ENCODE assay signal across 23 mouse cellular contexts in genomic region chrX:38651167-38651566, GRCm38 (mm10). TPM values are rescaled to one million over a fixed set of nuclear protein-coding genes. Genes with fewer than 3 reads are reported as not detected.
A peak's percentile ranks its signal among the peaks of the same experiment; 100 is the strongest.
DNase-seq lines count a peak whose midpoint lies in the region; ATAC-seq lines count a peak whose summit lies in the region.
"Had no signal": no experiment of that assay in that cellular context is flagged by ENCODE, and none has a peak within 500 bp of the region (broad histone marks: within the 10 kb centered on the region; RNA-seq: fewer than 3 reads in every experiment).

No protein-coding gene starts in this region.

- no peak overlapping the region for H3K9ac ChIP-seq in kidney, embryonic 14.5 days (ENCODE audit: low read depth, low read length)
- H3K9ac ChIP-seq in neural tube, embryonic 12.5 days, result no peak overlapping the region
- no peak overlapping the region for H3K9ac ChIP-seq in limb, embryonic 13.5 days
- no peak overlapping the region for H3K9ac ChIP-seq in heart, embryonic 12.5 days
- H3K9ac ChIP-seq in intestine, embryonic 15.5 days, result no peak overlapping the region
- H3K9ac ChIP-seq: forebrain, embryonic 13.5 days; forebrain, postnatal 0 days; heart, embryonic 13.5 days; hindbrain, embryonic 12.5 days had no signal

- no peaks in the 10 kb centered on the region for H3K4me1 ChIP-seq in kidney, embryonic 14.5 days (ENCODE audit: control insufficient read depth, insufficient read depth, low read length)
- H3K4me1 ChIP-seq in neural tube, embryonic 12.5 days, result no peaks in the 10 kb centered on the region
- H3K4me1 ChIP-seq in embryonic facial prominence, embryonic 10.5 days, result no peaks in the 10 kb centered on the region
- no peaks in the 10 kb centered on the region for H3K4me1 ChIP-seq in limb, embryonic 13.5 days
- H3K4me1 ChIP-seq in heart, embryonic 12.5 days (replicated peaks), result no peaks in the 10 kb centered on the region
- H3K4me1 ChIP-seq in intestine, embryonic 15.5 days (replicated peaks), result no peaks in the 10 kb centered on the region
- H3K4me1 ChIP-seq: forebrain, embryonic 13.5 days; heart, embryonic 13.5 days; hindbrain, embryonic 12.5 days had no signal

- no peak for DNase-seq in kidney, postnatal 36 days
- no peak for DNase-seq in neural tube, embryonic 10.5 days (ENCODE audit: extremely low spot score, low spot score)
- peak; percentile 24 for DNase-seq in embryonic facial prominence, embryonic 10.5 days (ENCODE audit: low spot score)
- DNase-seq: adrenal gland, postnatal 14 days; cerebellum, adult 18-20 months; cerebellum, adult 9-11 months; cerebellum, postnatal 36 days; forebrain, postnatal 0 days; gastrocnemius, adult 2 months; gastrocnemius, postnatal 25 days; heart, postnatal 36 days had no signal

- H3K9me3 ChIP-seq in kidney, embryonic 14.5 days (ENCODE audit: control insufficient read depth, low read length), result no peaks in the 10 kb centered on the region
- no peaks in the 10 kb centered on the region for H3K9me3 ChIP-seq in neural tube, embryonic 12.5 days
- H3K9me3 ChIP-seq in embryonic facial prominence, embryonic 10.5 days, result peaks cover 6% of the 10 kb centered on the region; the same call in 1 of the 2 replicates
- no peaks in the 10 kb centered on the region for H3K9me3 ChIP-seq in limb, embryonic 13.5 days
- peaks cover 7% of the 10 kb centered on the region; the same call in 1 of the 2 replicates for H3K9me3 ChIP-seq in heart, embryonic 12.5 days (replicated peaks)
- no peaks in the 10 kb centered on the region for H3K9me3 ChIP-seq in intestine, embryonic 15.5 days
- H3K9me3 ChIP-seq: forebrain, embryonic 13.5 days; G1E had no signal

- H3K27ac ChIP-seq in kidney, embryonic 14.5 days (ENCODE audit: low read depth, low read length), result no peak overlapping the region
- H3K27ac ChIP-seq in neural tube, embryonic 12.5 days, result no peak overlapping the region
- no peak overlapping the region; the same call in 1 of the 2 replicates for H3K27ac ChIP-seq in embryonic facial prominence, embryonic 10.5 days (replicated peaks)
- H3K27ac ChIP-seq in limb, embryonic 13.5 days, result no peak overlapping the region
- no peak overlapping the region for H3K27ac ChIP-seq in heart, embryonic 12.5 days (ENCODE audit: poor library complexity, severe bottlenecking)
- H3K27ac ChIP-seq in intestine, embryonic 15.5 days, result no peak overlapping the region
- H3K27ac ChIP-seq: forebrain, embryonic 13.5 days; gastrocnemius, adult 2 months; heart, embryonic 13.5 days; hindbrain, embryonic 12.5 days had no signal

- no peak overlapping the region for H3K4me3 ChIP-seq in kidney, embryonic 14.5 days (ENCODE audit: low read length)
- H3K4me3 ChIP-seq in neural tube, embryonic 12.5 days, result no peak overlapping the region
- no peak overlapping the region for H3K4me3 ChIP-seq in embryonic facial prominence, embryonic 10.5 days
- H3K4me3 ChIP-seq in limb, embryonic 13.5 days, result no peak overlapping the region
- no peak overlapping the region for H3K4me3 ChIP-seq in heart, embryonic 12.5 days
- no peak overlapping the region for H3K4me3 ChIP-seq in intestine, embryonic 15.5 days (replicated peaks)
- H3K4me3 ChIP-seq: forebrain, embryonic 13.5 days; heart, embryonic 13.5 days; hindbrain, embryonic 12.5 days had no signal

- WGBS in kidney, embryonic 14.5 days, result 43% methylated on average over 6 of the region's 7 CpGs
- WGBS in neural tube, embryonic 12.5 days, result 32% methylated on average over 5 of the region's 7 CpGs
- WGBS in embryonic facial prominence, embryonic 10.5 days, result 35% methylated on average over 5 of the region's 7 CpGs
- 30% methylated on average over 5 of the region's 7 CpGs for WGBS in limb, embryonic 13.5 days
- WGBS in heart, embryonic 12.5 days, result 49% methylated on average over 5 of the region's 7 CpGs
- WGBS in intestine, embryonic 15.5 days, result 43% methylated on average over 6 of the region's 7 CpGs

- no peaks in the 10 kb centered on the region for H3K27me3 ChIP-seq in kidney, embryonic 14.5 days (ENCODE audit: control insufficient read depth, insufficient read depth, low read length)
- no peaks in the 10 kb centered on the region for H3K27me3 ChIP-seq in neural tube, embryonic 12.5 days (replicated peaks)
- no peaks in the 10 kb centered on the region for H3K27me3 ChIP-seq in embryonic facial prominence, embryonic 10.5 days (replicated peaks; ENCODE audit: low read depth, poor library complexity, severe bottlenecking)
- no peaks in the 10 kb centered on the region for H3K27me3 ChIP-seq in limb, embryonic 13.5 days
- H3K27me3 ChIP-seq in heart, embryonic 12.5 days (replicated peaks), result no peaks in the 10 kb centered on the region
- H3K27me3 ChIP-seq in intestine, embryonic 15.5 days (replicated peaks), result no peaks in the 10 kb centered on the region
- H3K27me3 ChIP-seq: forebrain, embryonic 13.5 days; heart, embryonic 13.5 days; hindbrain, embryonic 12.5 days had no signal

- no peaks in the 10 kb centered on the region for H3K36me3 ChIP-seq in kidney, embryonic 14.5 days (ENCODE audit: control insufficient read depth, insufficient read depth, low read length)
- H3K36me3 ChIP-seq in neural tube, embryonic 12.5 days, result no peaks in the 10 kb centered on the region
- H3K36me3 ChIP-seq in embryonic facial prominence, embryonic 10.5 days (replicated peaks), result no peaks in the 10 kb centered on the region
- H3K36me3 ChIP-seq in limb, embryonic 13.5 days, result no peaks in the 10 kb centered on the region
- no peaks in the 10 kb centered on the region for H3K36me3 ChIP-seq in heart, embryonic 12.5 days
- H3K36me3 ChIP-seq in intestine, embryonic 15.5 days, result no peaks in the 10 kb centered on the region
- H3K36me3 ChIP-seq: G1E; heart, embryonic 13.5 days; hindbrain, embryonic 12.5 days had no signal

- no peak overlapping the region for H3K4me2 ChIP-seq in kidney, embryonic 14.5 days (replicated peaks; ENCODE audit: low read depth, low read length)
- no peak overlapping the region for H3K4me2 ChIP-seq in neural tube, embryonic 12.5 days (replicated peaks)
- no peak overlapping the region for H3K4me2 ChIP-seq in limb, embryonic 13.5 days (replicated peaks)
- H3K4me2 ChIP-seq in heart, embryonic 12.5 days, result no peak overlapping the region
- H3K4me2 ChIP-seq in intestine, embryonic 15.5 days (replicated peaks), result no peak overlapping the region
- H3K4me2 ChIP-seq: forebrain, embryonic 13.5 days; heart, embryonic 13.5 days; hindbrain, embryonic 12.5 days had no signal

- peak; percentile 46; the same call in 1 of the 2 replicates for ATAC-seq in kidney, embryonic 14.5 days (ENCODE audit: low FRiP score, low TSS enrichment)
- 0 out of 2 replicates have a peak, but pooled peaks have one; percentile 41 for ATAC-seq in neural tube, embryonic 12.5 days (ENCODE audit: low FRiP score, low read depth)
- ATAC-seq in limb, embryonic 13.5 days (ENCODE audit: low FRiP score, low read depth), result peak; percentile 48
- no peak for ATAC-seq in heart, embryonic 12.5 days (ENCODE audit: insufficient number of reproducible peaks, low FRiP score)
- ATAC-seq in intestine, embryonic 15.5 days, result no peak
- ATAC-seq: activated CD4-positive, CD25-positive, alpha-beta regulatory T cell, adult 4 months; forebrain, embryonic 13.5 days; forebrain, postnatal 0 days; hindbrain, embryonic 16.5 days; inflammation-experienced regulatory T-cells, adult 6 months had no signal

RNA-seq across cellular contexts. Expression of gene C1galt1c1, which starts 16.3 kb away (rescaled TPM):
- polyA plus RNA-seq in kidney, embryonic 14.5 days (2014; fragmentation: Nextera tagmentation; extraction: Ambion mirVana), result 29.0 and 38.4 TPM in 2 replicates
- 26.3 and 29.2 TPM in 2 replicates for polyA plus RNA-seq in neural tube, embryonic 12.5 days (2016; fragmentation: Nextera tagmentation; extraction: Ambion mirVana)
- 15.8 and 17.0 TPM in 2 replicates for polyA plus RNA-seq in embryonic facial prominence, embryonic 10.5 days (2016; fragmentation: Nextera tagmentation; extraction: Ambion mirVana)
- polyA plus RNA-seq in limb, embryonic 13.5 days (2015; fragmentation: Nextera tagmentation; extraction: Ambion mirVana), result 26.8 and 27.3 TPM in 2 replicates
- 28.9 and 30.5 TPM in 2 replicates for polyA plus RNA-seq in heart, embryonic 12.5 days (2016; fragmentation: Nextera tagmentation; extraction: Ambion mirVana)
- 57.8 and 60.9 TPM in 2 replicates for polyA plus RNA-seq in intestine, embryonic 15.5 days (2015; fragmentation: Nextera tagmentation; extraction: Ambion mirVana)

RNA-seq across cellular contexts. Expression of gene Mcts1, which starts 50.8 kb away (rescaled TPM):
- polyA plus RNA-seq in kidney, embryonic 14.5 days (2014; fragmentation: Nextera tagmentation; extraction: Ambion mirVana), result 81.7 and 103 TPM in 2 replicates
- polyA plus RNA-seq in neural tube, embryonic 12.5 days (2016; fragmentation: Nextera tagmentation; extraction: Ambion mirVana), result 138 and 143 TPM in 2 replicates
- 69.3 and 74.1 TPM in 2 replicates for polyA plus RNA-seq in embryonic facial prominence, embryonic 10.5 days (2016; fragmentation: Nextera tagmentation; extraction: Ambion mirVana)
- polyA plus RNA-seq in limb, embryonic 13.5 days (2015; fragmentation: Nextera tagmentation; extraction: Ambion mirVana), result 102 and 108 TPM in 2 replicates
- polyA plus RNA-seq in heart, embryonic 12.5 days (2016; fragmentation: Nextera tagmentation; extraction: Ambion mirVana), result 53.7 and 58.9 TPM in 2 replicates
- polyA plus RNA-seq in intestine, embryonic 15.5 days (2015; fragmentation: Nextera tagmentation; extraction: Ambion mirVana), result 95.2 and 104 TPM in 2 replicates

Comparison
In these comparisons a context has a peak if more than half of its experiments do, and no peak if none do; other contexts are left out.
1. ATAC-seq: peak in kidney, embryonic 14.5 days (single experiment), neural tube, embryonic 12.5 days (single experiment) and limb, embryonic 13.5 days (single experiment); none in heart, embryonic 12.5 days (single experiment) and intestine, embryonic 15.5 days (single experiment).